Mouse (Mus musculus) liver, embryonic 14.5 days (tissue): Measurements from ENCODE around the gene Scn8a.

Experiments
- CTCF ChIP-seq: IDR thresholded peaks from 2 replicates; pipeline ENCODE4 v1.5.1; 2016; ENCODE audit warnings: antibody characterized with exemption, low read depth, control low read depth
- EP300 ChIP-seq: IDR thresholded peaks from 2 replicates; pipeline ENCODE4 v1.6.1; 2016; ENCODE audit warnings: antibody characterized with exemption, low read depth

GRCm38 (mm10) chr15:100924941-100925340 is 55.3 kb downstream of the Scn8a start:
- no peak for TF ChIP-seq CTCF
- no peak for TF ChIP-seq EP300
